Mouse (Mus musculus) embryonic facial prominence, embryonic 15.5 days (tissue): Measurements from ENCODE around the gene Akt1. TPM values are rescaled to one million over a fixed set of nuclear protein-coding genes. Genes with fewer than 3 reads are reported as not detected.

Experiments used
- ATAC-seq: fragments of 200-750 bp; cut with Nextera tagmentation; 2 replicates; pipeline ENCODE4 v1.8.0; 2017; ENCODE audit warnings: low read depth, moderate TSS enrichment; ENCODE audit not compliant: insufficient number of reproducible peaks, low FRiP score, low TSS enrichment
- H3K27ac ChIP-seq: fragments of 300-500 bp; sonication (generic); replicated peaks from 2 replicates; pipeline ENCODE4 v1.5.1; 2015; ENCODE audit warnings: mild to moderate bottlenecking, inconsistent platforms
- H3K27me3 ChIP-seq: fragments of 300-500 bp; sonication (generic); 2 replicates; pipeline ENCODE4 v1.6.1; 2015; ENCODE audit warnings: inconsistent platforms
- H3K36me3 ChIP-seq: fragments of 300-500 bp; sonication (generic); 2 replicates; pipeline ENCODE4 v1.6.1; 2015; ENCODE audit warnings: mild to moderate bottlenecking, inconsistent platforms
- H3K4me1 ChIP-seq: fragments of 300-500 bp; sonication (generic); 2 replicates; pipeline ENCODE4 v1.6.1; 2015; ENCODE audit warnings: inconsistent platforms
- H3K4me2 ChIP-seq: fragments of 300-500 bp; sonication (generic); replicated peaks from 2 replicates; pipeline ENCODE4 v1.6.1; 2015; ENCODE audit warnings: mild to moderate bottlenecking, inconsistent platforms
- H3K4me3 ChIP-seq: fragments of 300-500 bp; sonication (generic); replicated peaks from 2 replicates; pipeline ENCODE4 v1.5.1; 2015; ENCODE audit warnings: mild to moderate bottlenecking, inconsistent platforms
- H3K9ac ChIP-seq: fragments of 300-500 bp; sonication (generic); 2 replicates; pipeline ENCODE4 v1.6.1; 2015; ENCODE audit warnings: inconsistent platforms
- H3K9me3 ChIP-seq: fragments of 300-500 bp; sonication (generic); replicated peaks from 2 replicates; pipeline ENCODE4 v1.6.1; 2016; ENCODE audit warnings: inconsistent platforms
- WGBS: fragments of 180-500 bp; shearing (Covaris S2); methylation state at CpG from one replicate; pipeline ENCODE4 v1.1.7; 2015; 5-methylcytosine and 5-hydroxymethylcytosine counted together
- polyA plus RNA-seq: library from polyadenylated mRNA; unstranded; fragments of >200 nt; fragmentation: Nextera tagmentation; extraction: Ambion mirVana; gene quantifications from 2 replicates; pipeline ENCODE4 v1.2.1, GENCODE M21; 2015

Gene Akt1
- polyA plus RNA-seq, 1 experiment from 2014 or later = 84.9 TPM

DNA sequence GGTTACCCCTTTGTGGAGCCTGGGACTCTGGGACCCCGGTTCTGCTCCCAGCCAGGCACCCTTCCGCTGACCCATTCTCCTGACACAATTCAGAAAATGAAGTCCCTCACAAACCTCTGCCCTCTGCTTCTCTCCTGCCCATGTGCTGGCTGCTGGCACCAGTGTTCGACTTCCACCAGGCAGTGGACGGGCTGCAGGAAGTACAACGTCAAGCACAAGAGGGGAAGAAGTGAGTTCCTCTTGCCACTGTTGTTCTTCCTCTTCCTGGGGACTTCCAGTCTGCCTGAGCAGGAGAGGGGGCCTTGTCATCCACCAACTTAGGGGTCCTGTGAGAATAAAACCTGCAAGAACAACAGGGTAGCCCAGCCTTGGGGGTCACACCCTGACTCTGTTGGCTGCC, 41.8 kb downstream of the Akt1 start:
- Histone ChIP-seq H3K4me2 (no peak overlapping the region), H3K27ac (no peak overlapping the region), H3K36me3 (no peaks in the 10 kb centered on the region), H3K9me3 (no peaks in the 10 kb centered on the region), H3K4me1 (peaks cover 15% of the 10 kb centered on the region), H3K27me3 (no peaks in the 10 kb centered on the region), H3K9ac (no peak overlapping the region), H3K4me3 (no peak overlapping the region)
- 78% methylated on average over 5 of the region's 5 CpGs for WGBS
- no peak for ATAC-seq

DNA sequence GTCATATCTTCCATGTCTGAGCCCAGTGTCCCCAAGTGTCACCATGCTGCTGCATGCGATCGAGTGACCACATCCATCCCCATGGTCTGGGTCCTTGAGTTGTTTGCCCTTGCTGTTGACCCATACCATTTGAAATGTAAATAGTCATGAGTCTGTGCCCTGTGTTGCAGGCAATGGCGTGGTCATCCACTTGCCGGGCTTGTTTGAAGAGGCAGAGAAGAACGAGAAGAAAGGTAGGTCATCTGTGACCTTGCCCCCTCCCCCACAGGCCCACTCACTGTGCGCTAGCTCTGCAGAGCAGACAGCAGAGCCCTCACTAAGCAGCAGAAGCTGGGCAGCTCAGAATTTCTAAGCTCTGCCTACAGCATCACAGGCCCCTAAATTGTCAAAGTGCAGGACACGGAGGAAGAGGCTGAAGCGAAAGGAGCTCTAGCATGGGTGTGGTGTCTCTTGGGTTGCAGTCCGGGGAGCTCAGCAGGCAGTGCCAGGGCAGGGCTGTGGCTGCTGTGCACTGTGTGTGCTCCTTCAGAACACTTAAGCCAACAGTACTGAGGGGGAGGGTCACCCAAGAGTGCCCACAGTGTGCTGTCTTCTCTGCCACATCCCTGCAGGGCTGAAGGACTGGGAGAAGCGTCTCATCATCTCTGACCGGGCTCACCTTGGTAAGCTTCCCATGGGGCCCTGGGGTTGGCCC, 42.5 kb downstream of the Akt1 start:
- no peak overlapping the region for H3K27ac ChIP-seq
- WGBS = 80% methylated on average over 11 of the region's 11 CpGs
- no peaks in the 10 kb centered on the region for H3K27me3 ChIP-seq
- H3K4me2 ChIP-seq = no peak overlapping the region
- ATAC-seq = no peak
- H3K4me1 ChIP-seq = peaks cover 15% of the 10 kb centered on the region
- no peak overlapping the region for H3K4me3 ChIP-seq
- no peaks in the 10 kb centered on the region for H3K36me3 ChIP-seq
- H3K9me3 ChIP-seq = no peaks in the 10 kb centered on the region
- no peak overlapping the region for H3K9ac ChIP-seq

DNA sequence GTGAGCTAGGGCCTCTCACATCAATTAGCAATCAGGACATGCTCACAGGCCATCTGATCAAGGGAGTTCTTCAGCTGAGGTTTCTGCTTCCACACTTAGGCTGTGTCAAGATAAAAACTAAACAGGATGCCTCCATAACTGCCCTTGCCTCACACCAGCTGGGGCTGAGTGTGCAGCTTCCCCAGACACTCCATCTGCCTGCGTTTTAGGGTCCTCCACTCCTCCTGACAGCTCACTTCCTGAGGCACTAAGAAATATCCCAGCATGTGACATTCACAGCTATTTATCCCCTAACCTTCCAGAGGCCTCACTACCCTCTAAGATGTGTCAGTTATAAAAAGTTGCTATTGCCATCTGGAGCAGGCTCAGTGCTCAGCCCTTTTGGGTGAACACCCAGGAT, 43.2 kb downstream of the Akt1 start:
- H3K27ac ChIP-seq = no peak overlapping the region
- no peaks in the 10 kb centered on the region for H3K36me3 ChIP-seq
- no peak for ATAC-seq
- H3K9me3 ChIP-seq = no peaks in the 10 kb centered on the region
- no peak overlapping the region for H3K4me2 ChIP-seq
- WGBS = 39% methylated on average over 1 of the region's 1 CpGs
- no peak overlapping the region for H3K9ac ChIP-seq
- H3K27me3 ChIP-seq = no peaks in the 10 kb centered on the region
- peaks cover 18% of the 10 kb centered on the region for H3K4me1 ChIP-seq
- H3K4me3 ChIP-seq = no peak overlapping the region

DNA sequence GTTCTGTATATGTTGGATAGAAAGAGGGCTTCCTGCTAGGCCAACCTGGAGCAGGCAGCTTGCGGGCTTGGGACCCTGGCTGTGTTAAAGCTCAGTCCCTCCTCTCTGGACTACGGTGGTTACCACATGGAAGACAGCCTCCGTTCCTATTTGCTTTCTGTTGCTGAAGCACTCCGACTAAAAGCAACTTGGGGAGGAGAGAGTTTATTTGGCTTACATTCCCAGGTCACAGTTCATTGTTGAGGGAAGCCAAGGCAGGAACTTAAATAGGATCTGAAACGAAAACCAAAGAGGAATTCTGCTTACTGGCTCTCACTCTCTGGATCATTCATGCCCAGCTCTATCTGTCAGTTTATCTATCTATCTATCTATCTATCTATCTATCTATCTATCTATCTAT, 43.9 kb downstream of the Akt1 start:
- 81% methylated on average over 5 of the region's 5 CpGs for WGBS
- Histone ChIP-seq H3K4me2 (no peak overlapping the region), H3K4me1 (peaks cover 23% of the 10 kb centered on the region), H3K9me3 (no peaks in the 10 kb centered on the region), H3K27ac (no peak overlapping the region), H3K4me3 (no peak overlapping the region), H3K36me3 (no peaks in the 10 kb centered on the region), H3K27me3 (no peaks in the 10 kb centered on the region), H3K9ac (no peak overlapping the region)
- ATAC-seq = no peak

DNA sequence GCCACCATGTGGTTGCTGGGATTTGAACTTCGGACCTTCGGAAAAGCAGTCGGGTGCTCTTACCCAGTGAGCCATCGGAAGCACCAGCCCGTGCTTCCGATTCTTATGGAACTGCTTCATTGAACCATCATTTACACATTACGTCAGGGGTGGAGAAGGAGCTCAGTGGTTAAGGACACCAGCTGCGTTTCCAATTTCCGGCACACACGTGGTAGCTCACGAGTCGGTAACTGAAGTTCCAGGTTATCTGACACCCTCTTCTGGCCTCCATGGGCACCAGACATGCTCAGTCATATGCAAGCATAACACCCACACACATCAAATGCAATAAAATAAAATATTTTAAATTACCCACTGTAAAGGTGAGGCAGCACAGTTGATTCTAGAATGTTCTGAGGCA, 44.7 kb downstream of the Akt1 start:
- Histone ChIP-seq H3K27me3 (no peaks in the 10 kb centered on the region), H3K9me3 (no peaks in the 10 kb centered on the region), H3K36me3 (no peaks in the 10 kb centered on the region), H3K4me1 (peaks cover 23% of the 10 kb centered on the region), H3K9ac (no peak overlapping the region), H3K27ac (no peak overlapping the region), H3K4me3 (no peak overlapping the region), H3K4me2 (no peak overlapping the region)
- 84% methylated on average over 12 of the region's 12 CpGs for WGBS
- no peak for ATAC-seq

DNA sequence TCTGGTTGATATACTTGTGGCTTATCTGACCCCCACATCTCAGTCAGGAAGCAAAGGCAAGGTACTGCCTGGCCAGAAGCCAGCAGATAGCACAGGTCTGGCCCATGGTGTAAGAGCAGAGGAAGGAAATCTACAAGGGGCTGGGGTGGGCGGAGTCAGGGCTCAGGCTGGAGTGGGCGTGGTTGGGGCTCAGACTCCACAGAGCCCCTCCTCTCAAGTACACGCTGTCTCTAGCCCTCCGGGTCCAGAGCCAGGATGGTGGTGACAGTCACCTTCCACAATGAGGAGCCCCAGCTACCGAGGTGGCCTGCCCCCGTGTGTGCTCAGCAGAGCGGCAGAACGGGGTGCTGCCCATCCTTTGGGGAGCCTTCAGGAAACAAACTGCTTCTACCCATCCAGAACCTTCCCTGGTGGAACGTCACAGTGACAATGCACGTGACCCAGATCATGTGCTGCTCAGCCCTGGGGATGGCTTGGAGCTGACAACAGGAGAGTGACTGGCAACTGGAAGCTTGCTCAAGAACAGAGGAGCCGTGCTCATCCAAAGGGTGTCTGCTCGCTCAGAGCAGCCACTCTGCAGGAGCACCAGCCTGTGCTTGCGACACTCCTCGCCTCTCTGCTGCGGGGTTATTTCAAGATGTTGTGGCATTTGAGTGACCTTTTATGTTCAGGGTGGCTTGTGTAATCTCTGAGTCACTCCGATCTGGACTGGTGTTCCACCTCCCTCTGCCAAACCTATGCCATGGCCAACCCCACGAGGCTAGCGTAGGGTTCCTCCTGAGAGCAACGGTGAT, 45.6 kb downstream of the Akt1 start:
- no peaks in the 10 kb centered on the region for H3K9me3 ChIP-seq
- peak; percentile 36 for ATAC-seq
- no peak overlapping the region for H3K9ac ChIP-seq
- peak overlapping the region; percentile 32 for H3K4me3 ChIP-seq
- H3K36me3 ChIP-seq = no peaks in the 10 kb centered on the region
- H3K27ac ChIP-seq = 0 out of 2 replicates have a peak overlapping the region, but pooled peaks have one; percentile 39
- peak overlapping the region; percentile 55 for H3K4me2 ChIP-seq
- 31% methylated on average over 19 of the region's 19 CpGs for WGBS
- H3K27me3 ChIP-seq = no peaks in the 10 kb centered on the region
- H3K4me1 ChIP-seq = peaks cover 23% of the 10 kb centered on the region

DNA sequence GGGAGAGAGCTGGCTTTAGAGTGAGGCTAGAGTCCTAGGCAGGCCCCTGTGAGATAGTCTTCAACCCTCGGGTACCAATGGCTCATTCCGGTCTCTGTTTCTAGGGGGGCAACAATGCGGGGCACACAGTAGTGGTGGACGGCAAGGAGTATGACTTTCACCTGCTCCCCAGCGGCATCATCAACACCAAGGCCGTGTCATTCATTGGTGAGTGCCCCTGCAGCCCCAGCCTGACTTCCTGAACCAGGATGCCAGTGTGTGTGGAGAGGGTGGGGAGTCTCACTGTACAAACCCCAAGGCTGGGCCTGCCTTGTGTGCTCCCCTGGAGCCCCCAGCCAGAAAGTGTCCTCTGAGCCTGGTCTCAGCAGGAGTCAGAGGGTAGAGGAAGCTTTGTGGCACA, 46.5 kb downstream of the Akt1 start:
- ATAC-seq = no peak
- H3K27me3 ChIP-seq = no peaks in the 10 kb centered on the region
- WGBS = 76% methylated on average over 6 of the region's 6 CpGs
- H3K9ac ChIP-seq = no peak overlapping the region
- H3K36me3 ChIP-seq = no peaks in the 10 kb centered on the region
- H3K9me3 ChIP-seq = no peaks in the 10 kb centered on the region
- no peak overlapping the region for H3K4me2 ChIP-seq
- no peak overlapping the region for H3K27ac ChIP-seq
- H3K4me3 ChIP-seq = no peak overlapping the region
- H3K4me1 ChIP-seq = peaks cover 23% of the 10 kb centered on the region

DNA sequence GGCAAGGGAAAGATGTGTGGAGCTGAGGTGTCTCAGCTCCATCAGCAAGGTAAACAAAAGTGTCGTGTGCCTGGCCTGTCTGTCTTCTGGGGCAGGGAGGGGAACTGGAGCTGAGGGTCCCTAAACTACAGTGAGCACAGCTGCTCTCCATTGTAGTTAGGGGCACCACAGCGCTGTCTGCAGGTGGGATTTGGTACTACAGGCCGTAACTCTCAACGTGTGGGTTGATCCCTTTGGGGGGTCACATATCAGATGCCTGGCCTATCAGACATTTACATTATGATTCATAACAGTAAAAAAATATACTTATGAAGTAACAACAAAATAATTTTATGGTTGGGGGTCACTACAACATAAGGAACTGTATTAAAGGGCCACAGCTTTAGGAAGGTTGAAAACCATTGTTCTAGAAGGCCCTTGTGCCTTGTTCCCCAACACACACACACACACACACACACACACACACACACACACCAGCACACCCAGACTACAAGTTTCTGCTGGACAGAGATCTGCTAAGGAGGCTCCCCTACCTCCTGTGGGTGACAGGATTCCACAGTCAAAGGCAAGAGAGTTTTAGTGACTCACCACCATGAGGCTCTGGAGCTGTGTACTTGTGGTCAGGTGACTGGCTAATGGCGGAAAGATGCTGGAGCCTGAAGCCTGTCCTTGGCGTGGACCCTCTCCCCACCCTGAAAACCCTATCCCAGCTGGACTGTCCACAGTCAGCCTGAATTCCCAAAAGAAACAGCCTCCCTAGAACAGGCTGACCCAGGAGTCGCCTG, 47.4 kb downstream of the Akt1 start:
- WGBS = 56% methylated on average over 7 of the region's 7 CpGs
- Histone ChIP-seq H3K27ac (no peak overlapping the region), H3K4me2 (no peak overlapping the region), H3K4me3 (no peak overlapping the region), H3K9ac (no peak overlapping the region), H3K27me3 (no peaks in the 10 kb centered on the region), H3K4me1 (peaks cover 23% of the 10 kb centered on the region), H3K9me3 (no peaks in the 10 kb centered on the region), H3K36me3 (no peaks in the 10 kb centered on the region)
- ATAC-seq = no peak

DNA sequence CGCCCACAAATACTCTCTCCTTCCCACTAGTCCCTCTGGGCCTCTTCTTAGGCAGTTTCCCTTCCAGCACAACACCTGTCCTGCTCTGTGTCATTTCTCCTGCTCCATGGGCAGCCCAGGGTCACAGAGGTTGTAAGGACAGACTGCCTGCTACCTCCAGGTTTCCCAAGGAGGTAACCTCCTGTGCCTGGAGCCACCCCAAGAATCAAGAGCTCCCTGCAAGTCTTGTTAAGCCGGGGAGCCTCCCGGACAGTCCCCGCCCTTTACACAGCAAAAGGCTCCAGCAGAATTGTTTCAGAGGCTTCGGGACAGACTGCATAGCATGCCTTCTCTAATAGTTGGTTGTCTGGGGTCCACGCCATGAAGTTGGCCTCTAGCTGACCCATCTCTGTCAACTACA, 48.2 kb downstream of the Akt1 start:
- H3K36me3 ChIP-seq = no peaks in the 10 kb centered on the region
- ATAC-seq = no peak
- WGBS = 72% methylated on average over 6 of the region's 6 CpGs
- H3K27me3 ChIP-seq = peaks cover 6% of the 10 kb centered on the region
- H3K9me3 ChIP-seq = no peaks in the 10 kb centered on the region
- H3K4me1 ChIP-seq = peaks cover 23% of the 10 kb centered on the region
- no peak overlapping the region for H3K4me2 ChIP-seq
- no peak overlapping the region for H3K9ac ChIP-seq
- no peak overlapping the region for H3K4me3 ChIP-seq
- no peak overlapping the region for H3K27ac ChIP-seq

DNA sequence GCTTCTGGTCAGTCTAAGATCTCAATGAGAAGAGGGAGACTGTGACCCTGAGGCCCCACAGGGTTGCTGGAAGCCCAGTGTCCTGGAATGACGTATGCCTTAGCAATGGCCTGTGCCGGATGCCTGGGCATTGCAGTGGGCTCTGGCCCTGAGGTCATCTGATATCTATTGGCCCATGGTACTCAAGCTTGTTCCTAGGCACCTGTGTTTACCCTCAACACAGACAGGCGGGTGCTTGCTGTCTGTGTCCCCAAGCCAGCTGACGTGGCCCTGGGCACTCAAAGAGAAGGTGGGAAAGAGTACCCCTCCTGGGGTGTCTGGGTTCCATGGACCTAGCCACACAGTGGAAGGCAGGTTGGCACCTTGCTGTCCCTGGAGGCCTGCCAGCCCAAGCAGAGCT, 49.0 kb downstream of the Akt1 start:
- WGBS = 73% methylated on average over 4 of the region's 4 CpGs
- Histone ChIP-seq H3K27ac (no peak overlapping the region), H3K9ac (no peak overlapping the region), H3K9me3 (no peaks in the 10 kb centered on the region), H3K27me3 (peaks cover 14% of the 10 kb centered on the region), H3K36me3 (no peaks in the 10 kb centered on the region), H3K4me3 (no peak overlapping the region), H3K4me1 (peaks cover 27% of the 10 kb centered on the region), H3K4me2 (no peak overlapping the region)
- no peak for ATAC-seq

DNA sequence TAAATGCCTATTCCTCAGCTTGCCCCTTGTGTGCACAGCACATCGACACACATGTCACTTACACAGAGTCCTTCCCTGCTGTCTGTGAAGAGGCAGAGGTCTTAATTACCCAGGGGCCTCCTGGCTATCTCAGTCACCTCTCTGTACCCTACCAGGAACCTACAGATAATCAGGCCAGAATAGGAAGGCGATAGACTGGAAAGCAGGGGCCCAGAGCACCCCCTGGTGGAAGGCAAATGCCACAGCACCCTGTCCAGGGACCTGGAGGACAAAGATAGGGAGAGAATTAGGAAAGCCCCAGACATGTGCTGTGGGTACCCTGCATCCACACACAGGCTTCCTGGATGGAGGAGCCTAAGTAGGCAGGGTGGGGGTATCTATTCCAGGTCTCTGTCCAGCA, 50.9 kb downstream of the Akt1 start:
- Histone ChIP-seq H3K36me3 (no peaks in the 10 kb centered on the region), H3K4me2 (no peak overlapping the region), H3K4me3 (no peak overlapping the region), H3K4me1 (peaks cover 37% of the 10 kb centered on the region), H3K9ac (no peak overlapping the region), H3K27me3 (peaks cover 21% of the 10 kb centered on the region), H3K9me3 (no peaks in the 10 kb centered on the region), H3K27ac (no peak overlapping the region)
- 18% methylated on average over 2 of the region's 2 CpGs for WGBS
- ATAC-seq = no peak
